Mouse (Mus musculus): ENCODE results near the gene Gm17416. TPM values are rescaled to one million over a fixed set of nuclear protein-coding genes. Genes with fewer than 3 reads are reported as not detected.

The Gm17416 gene
- total RNA-seq, 2 experiments from 2014 or later, result not detected

DNA sequence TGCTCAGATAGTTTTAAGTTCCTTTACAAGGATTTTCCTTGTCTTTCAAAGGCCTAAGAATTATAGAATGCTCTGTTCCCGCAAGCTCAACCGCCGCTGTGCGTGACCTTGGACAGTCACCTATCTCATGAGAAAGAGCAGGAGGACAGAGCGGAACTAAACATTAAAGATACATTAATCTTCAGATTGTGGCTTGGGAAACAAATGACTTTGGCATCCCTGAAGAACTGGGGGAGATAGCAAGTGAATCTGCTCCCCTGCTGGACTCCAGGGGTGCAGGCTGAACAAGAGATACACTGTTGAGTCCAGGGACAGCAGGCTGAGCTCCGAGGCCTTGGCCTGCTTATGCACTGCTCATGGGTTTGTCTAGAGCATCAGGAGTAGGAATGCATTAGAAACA lies 30.9 kb downstream of the Gm17416 start:
- intact Hi-C loops (cut with DNase I), result no loop called here
- no peak for DNase-seq (ENCODE audit: low spot score in 2 of 2)

DNA sequence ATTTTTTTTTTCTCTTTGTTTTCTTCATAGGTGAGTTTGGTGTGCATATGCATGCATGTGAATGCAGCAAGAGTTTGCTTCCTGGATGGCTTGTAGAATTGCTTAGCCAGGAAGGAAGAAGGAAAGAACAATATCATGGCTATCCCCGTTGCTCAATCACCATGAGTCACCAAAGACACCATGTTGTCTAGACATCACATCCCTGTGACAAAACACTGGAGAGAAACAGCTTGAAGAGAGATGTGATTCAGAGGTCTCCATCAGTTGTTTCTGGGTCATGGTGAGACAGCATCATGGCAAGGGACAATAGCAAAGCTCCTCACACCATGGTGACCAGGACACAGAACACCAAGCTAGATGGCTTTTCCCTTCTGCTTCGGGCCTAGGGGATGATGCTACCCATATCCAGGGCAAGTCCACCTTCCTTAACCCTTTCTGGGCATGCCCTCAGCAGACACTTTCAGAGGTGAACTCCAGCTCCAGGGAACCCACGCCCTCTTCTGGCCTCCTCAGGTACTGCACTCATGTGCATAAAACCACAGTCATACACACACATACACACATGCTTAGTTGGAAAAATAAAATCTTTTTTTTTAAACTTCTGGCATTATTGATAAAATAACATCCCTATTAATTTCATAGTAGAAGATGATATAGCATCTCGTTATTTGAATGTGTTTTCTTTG lies 32.3 kb downstream of the Gm17416 start:
- no peak for DNase-seq (ENCODE audit: low spot score in 2 of 2)
- intact Hi-C loops (cut with DNase I), result no loop called here

DNA sequence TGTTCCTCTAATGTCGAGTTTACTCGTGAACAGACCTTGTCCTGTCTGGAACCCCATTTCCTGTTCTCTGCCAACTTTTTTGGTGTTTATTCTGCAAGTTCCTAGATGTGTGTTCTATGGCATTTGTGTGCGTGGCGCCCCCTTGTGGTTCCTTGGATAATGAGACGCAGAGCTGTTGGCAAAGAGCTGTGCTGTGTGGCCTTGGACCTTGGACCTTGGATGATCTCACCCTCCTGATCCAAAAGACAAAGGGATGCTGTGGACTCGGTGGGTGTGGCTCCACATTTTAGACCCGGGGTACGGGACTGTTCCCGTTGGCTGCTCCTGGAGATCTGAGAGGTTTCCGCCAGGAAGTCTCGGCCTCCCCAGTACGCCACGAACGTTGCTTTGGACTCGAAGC lies 34.9 kb downstream of the Gm17416 start, which contains the start of gene Defb36:
TSS of gene Defb36 (plus strand) at position 271 of the 400 bp plus-strand sequence.
- peak in 1 of 2 experiments; percentile 16 for DNase-seq (ENCODE audit: low spot score in 2 of 2)
- intact Hi-C loops (cut with DNase I), result no loop called here

DNA sequence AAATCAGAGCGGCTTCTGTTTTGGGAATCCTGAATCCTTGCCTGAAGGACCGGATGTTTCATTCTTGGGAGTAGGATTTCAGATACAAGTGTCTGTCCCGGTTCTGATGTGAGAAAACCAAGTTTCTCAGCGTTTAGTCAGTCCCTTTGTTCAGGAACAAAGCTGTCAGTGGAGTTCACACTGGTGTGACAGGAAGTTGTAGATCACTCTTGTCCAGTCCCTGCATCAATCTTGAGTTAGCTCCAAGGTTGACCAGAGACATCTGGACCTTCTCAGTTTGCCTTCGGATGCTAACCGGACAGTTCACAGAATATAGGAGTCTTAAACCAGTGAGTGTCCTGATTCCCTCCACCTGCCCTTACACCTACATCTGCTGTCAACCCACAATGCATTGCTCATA lies 38.6 kb downstream of the Gm17416 start:
- intact Hi-C loops (cut with DNase I), result no loop called here
- DNase-seq (ENCODE audit: low spot score in 2 of 2), result no peak

DNA sequence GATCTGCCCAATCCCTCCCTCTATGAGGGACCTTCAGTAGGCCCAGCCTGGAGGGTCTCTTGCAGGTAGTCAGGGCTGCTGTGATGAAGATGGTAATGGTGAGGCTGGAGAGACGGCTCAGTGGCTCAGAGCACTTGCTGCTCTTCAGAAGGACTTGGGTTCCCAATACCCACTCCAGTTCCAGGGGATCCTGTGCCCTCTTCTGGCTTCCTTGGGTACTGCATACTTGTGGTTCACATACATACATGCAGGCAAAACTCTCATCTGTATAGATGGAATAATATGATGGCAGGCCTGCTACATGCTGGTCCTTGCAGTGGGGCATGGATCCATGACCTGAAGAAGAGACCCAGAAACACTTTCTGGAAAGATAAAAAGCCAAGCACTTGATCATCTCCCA lies 39.6 kb downstream of the Gm17416 start:
- no peak for DNase-seq (ENCODE audit: low spot score in 2 of 2)
- intact Hi-C loops (cut with DNase I), result no loop called here

DNA sequence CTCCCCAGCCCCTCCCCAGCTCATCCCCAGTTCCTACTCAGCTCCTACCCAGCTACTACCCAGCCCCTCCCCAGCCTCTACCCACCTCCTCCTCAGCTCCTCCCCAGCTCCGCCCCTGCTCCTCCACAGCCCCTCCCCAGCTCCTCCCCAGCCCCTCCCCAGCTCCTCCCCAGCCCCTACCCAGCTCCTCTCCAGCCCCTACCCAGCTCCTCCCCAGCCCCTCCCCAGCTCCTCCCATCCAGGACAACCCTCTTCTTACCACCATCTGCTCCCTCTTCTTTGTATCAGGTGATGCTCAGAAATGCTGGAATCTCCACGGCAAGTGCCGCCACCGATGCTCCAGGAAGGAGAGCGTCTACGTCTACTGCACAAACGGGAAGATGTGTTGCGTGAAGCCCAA lies 43.1 kb downstream of the Gm17416 start:
- intact Hi-C loops (cut with DNase I), result loop anchor here (10.0 kb wide), 1 partner anchor 153 kb away; no protein-coding TSS in a partner anchor

DNA sequence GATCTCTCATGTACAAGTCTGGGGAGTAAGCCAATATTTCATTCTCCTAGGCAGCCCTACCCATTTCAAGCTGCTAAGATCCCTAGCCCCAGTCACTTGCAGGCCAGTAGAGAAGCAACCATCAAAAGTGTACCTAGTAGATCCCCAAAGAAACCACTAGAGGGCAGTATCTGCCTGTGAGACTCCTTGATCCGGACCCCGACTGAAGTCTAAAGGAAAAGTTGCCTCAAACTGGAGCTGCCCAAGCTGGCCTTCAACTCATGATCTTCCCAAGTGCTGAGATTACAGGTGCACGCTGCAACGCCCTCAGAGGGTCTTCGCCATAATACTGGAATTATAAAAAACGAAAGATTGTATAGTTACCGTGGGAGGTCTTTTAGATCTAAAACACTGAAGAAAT lies 46.4 kb downstream of the Gm17416 start:
- DNase-seq (ENCODE audit: low spot score in 2 of 2), result peak; percentile 65 to 82
- intact Hi-C loops (cut with DNase I), result loop anchor here (1.0 to 10.0 kb wide), 4 partner anchors 42 to 217 kb away; partner anchors contain the start of gene Bcl2l1

More for the DNA sequence above, 43.1 kb downstream of the Gm17416 start:
- DNase-seq (ENCODE audit: low spot score in 2 of 2), result peak; percentile 10 to 23

DNA sequence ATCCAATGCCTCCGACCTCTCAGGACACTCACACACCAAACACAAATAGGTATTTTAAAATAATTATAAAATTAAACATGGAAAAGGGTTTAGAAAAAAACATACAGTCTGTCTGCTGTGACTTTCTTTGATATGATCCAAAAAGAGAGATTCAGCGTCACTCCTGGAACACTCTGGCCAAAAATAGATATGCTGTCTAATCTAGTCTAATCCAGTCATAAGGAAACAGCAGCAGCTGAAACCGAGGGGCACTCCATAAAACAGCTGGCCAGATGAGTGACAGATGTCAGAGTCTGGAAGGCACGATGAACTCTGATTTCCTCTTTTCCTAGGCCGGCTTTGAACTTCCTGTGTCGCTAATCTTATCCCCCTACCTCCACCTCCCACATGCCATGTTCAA lies 47.3 kb downstream of the Gm17416 start:
- intact Hi-C loops (cut with DNase I), result loop anchor here (5.0 to 10.0 kb wide), 2 partner anchors 148 to 216 kb away; partner anchors contain the start of gene Bcl2l1
- no peak for DNase-seq (ENCODE audit: low spot score in 2 of 2)

DNA sequence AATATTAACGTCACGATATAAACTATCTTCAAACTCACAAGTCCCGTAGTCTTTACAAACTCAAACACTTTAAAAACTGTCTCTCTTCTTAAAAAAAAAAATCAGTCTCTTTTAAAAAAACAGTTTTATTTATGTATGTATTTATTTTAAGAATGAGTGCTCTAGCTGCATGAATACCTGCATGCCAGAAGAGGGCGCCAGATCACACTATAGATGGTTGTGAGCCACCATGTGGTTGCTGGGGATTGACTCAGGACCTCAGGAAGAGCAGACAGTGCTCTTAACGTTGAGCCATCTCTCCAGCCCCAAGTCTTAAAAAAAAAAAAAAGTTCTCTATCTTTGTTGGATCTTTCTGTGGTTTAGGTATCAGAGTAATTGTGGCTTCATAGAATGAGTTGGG lies 48.2 kb downstream of the Gm17416 start:
- no peak for DNase-seq (ENCODE audit: low spot score in 2 of 2)
- intact Hi-C loops (cut with DNase I), result loop anchor here (5.0 to 10.0 kb wide), 2 partner anchors 147 to 215 kb away; partner anchors contain the start of gene Bcl2l1

Other genes with a start within 250 kb of the Gm17416 start
- 100 to 1,000 TPM; 101 to 117 TPM for gene Rbck1, start 236.7 kb upstream of the Gm17416 start, total RNA-seq (2021)
- gene Trib3, start 225.3 kb upstream of the Gm17416 start, total RNA-seq (2021), result under 1 TPM; 0.66 to 0.76 TPM
- gene Nrsn2, start 192.7 kb upstream of the Gm17416 start, total RNA-seq (2021), result 10 to 100 TPM; 73.5 to 90.0 TPM
- 10 to 100 TPM; 14.0 to 15.6 TPM for gene Sox12, start 171.3 kb upstream of the Gm17416 start, total RNA-seq (2021)
- gene Zcchc3, start 154.3 kb upstream of the Gm17416 start, total RNA-seq (2021), result 1 to 10 TPM; 9.5 to 9.9 TPM
- gene 6820408C15Rik, start 153.8 kb upstream of the Gm17416 start, total RNA-seq (2021), result 1 to 10 TPM; 2.1 to 2.2 TPM
- gene Defb23, start 104.7 kb upstream of the Gm17416 start, total RNA-seq (2021), result not detected
- gene Defb20, start 92.3 kb upstream of the Gm17416 start, total RNA-seq (2021), result not detected
- not detected for gene Defb22, start 79.2 kb upstream of the Gm17416 start, total RNA-seq (2021)
- gene Defb26, start 57.6 kb upstream of the Gm17416 start, total RNA-seq (2021), result not detected
- gene Defb28, start 51.1 kb upstream of the Gm17416 start, total RNA-seq (2021), result not detected
- gene Defb29, start 29.2 kb upstream of the Gm17416 start, total RNA-seq (2021), result not detected
- gene Defb21, start 3.4 kb downstream of the Gm17416 start, total RNA-seq (2021), result not detected
- not detected for gene Defb19, start 11.0 kb downstream of the Gm17416 start, total RNA-seq (2021)
- not detected for gene Defb45, start 30.1 kb downstream of the Gm17416 start, total RNA-seq (2021)
- gene Defb36, start 35.0 kb downstream of the Gm17416 start, total RNA-seq (2021), result not detected
- gene Defb25, start 53.7 kb downstream of the Gm17416 start, total RNA-seq (2021), result not detected
- 1 to 10 TPM; 1.1 TPM for gene Rem1, start 57.6 kb downstream of the Gm17416 start, total RNA-seq (2021)
- 10 to 100 TPM; 73.1 to 85.4 TPM for gene H13, start 100.1 kb downstream of the Gm17416 start, total RNA-seq (2021)
- gene Mcts2, start 117.7 kb downstream of the Gm17416 start, total RNA-seq (2021), result 10 to 100 TPM; 21.3 to 24.5 TPM
- 10 to 100 TPM; 19.9 to 30.4 TPM for gene Id1, start 166.9 kb downstream of the Gm17416 start, total RNA-seq (2021)
- gene Cox4i2, start 184.8 kb downstream of the Gm17416 start, total RNA-seq (2021), result 1 to 10 TPM; 1.8 to 2.6 TPM